Mouse (Mus musculus): ENCODE data around the gene Dip2c.

DNA sequence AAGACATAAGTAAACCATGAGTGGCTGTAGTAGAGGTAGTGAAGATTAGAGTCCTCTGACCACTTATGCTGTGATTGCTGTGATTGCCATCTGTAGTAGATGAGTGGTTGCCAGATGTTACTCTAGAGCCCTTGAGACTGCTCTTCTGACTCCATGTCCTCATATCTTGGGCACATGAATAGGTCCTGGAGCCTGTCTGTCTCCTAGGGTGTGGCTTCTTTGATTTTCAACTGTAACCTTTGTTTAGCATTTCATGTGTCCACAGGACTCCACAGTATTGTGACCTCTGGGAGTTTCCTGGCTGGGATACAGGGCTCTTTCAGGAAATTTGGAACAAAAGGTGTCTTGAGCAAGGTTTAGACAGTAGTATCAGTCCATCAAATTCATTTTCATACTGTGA, 155.1 kb downstream of the Dip2c start:
- TF ChIP-seq CTCF (IDR thresholded peaks at IDR 0.05; ENCODE audit: low read depth) (no peak), EP300 (IDR thresholded peaks at IDR 0.05; ENCODE audit: low read depth) (no peak)

Data from heart, postnatal 0 days (tissue).